In genomic region chr12:73786909-73787308, GRCm38 (mm10) we compare ENCODE assay signal across 8 mouse cellular contexts.
DNase-seq lines count a peak whose midpoint lies in the region; ATAC-seq lines count a peak whose summit lies in the region.

No protein-coding gene starts in this region.

- H3K9ac ChIP-seq in heart, embryonic 12.5 days, result no peak overlapping the region

- no peaks in the 10 kb centered on the region for H3K9me3 ChIP-seq in heart, embryonic 12.5 days (replicated peaks)

- H3K4me3 ChIP-seq in heart, embryonic 12.5 days, result no peak overlapping the region

- no peaks in the 10 kb centered on the region for H3K36me3 ChIP-seq in heart, embryonic 12.5 days

- 56% methylated on average over 8 of the region's 8 CpGs for WGBS in heart, embryonic 12.5 days

- intact Hi-C loops in left cerebral cortex, postnatal 25 days (cut with DNase I), result no loop called here

- ATAC-seq in heart, embryonic 12.5 days (ENCODE audit: insufficient number of reproducible peaks, low FRiP score), result peak; percentile 81

- H3K27ac ChIP-seq in heart, embryonic 12.5 days (ENCODE audit: poor library complexity, severe bottlenecking), result no peak overlapping the region

- H3K4me1 ChIP-seq in heart, embryonic 12.5 days (replicated peaks), result peaks cover 67% of the 10 kb centered on the region

- no peaks in the 10 kb centered on the region for H3K27me3 ChIP-seq in heart, embryonic 12.5 days (replicated peaks)

- peak; percentile 72 to 87 for DNase-seq in adrenal gland, adult (ENCODE audit: inconsistent age in 2 of 2, low spot score in 1 of 2)
- DNase-seq in adrenal gland, postnatal 4 days (ENCODE audit: low spot score in 2 of 2), result no peak
- DNase-seq in urinary bladder, adult 2 months (ENCODE audit: low spot score), result peak; percentile 41
- no peak for DNase-seq in urinary bladder, postnatal 25 days (ENCODE audit: low spot score)
- DNase-seq in layer of hippocampus, postnatal 36 days, result peak; percentile 38 to 41
- DNase-seq in testis, postnatal 14 days (ENCODE audit: low spot score), result peak; percentile 50
- DNase-seq in left cerebral cortex, postnatal 25 days (ENCODE audit: low spot score in 2 of 2), result no peak

- H3K4me2 ChIP-seq in heart, embryonic 12.5 days, result no peak overlapping the region

Comparison
In these comparisons a context has a peak if more than half of its experiments do, and no peak if none do; other contexts are left out.
1. DNase-seq: peak in adrenal gland, adult (2 of 2), urinary bladder, adult 2 months (single experiment), layer of hippocampus, postnatal 36 days (2 of 2) and testis, postnatal 14 days (single experiment); none in adrenal gland, postnatal 4 days (0 of 2), urinary bladder, postnatal 25 days (single experiment) and left cerebral cortex, postnatal 25 days (0 of 2).